Mouse (Mus musculus): ENCODE data around the gene Tmem165. TPM values are rescaled to one million over a fixed set of nuclear protein-coding genes. Genes with fewer than 3 reads are reported as not detected.

The Tmem165 gene
- total and polyA plus RNA-seq, 2 experiments from 2014 or later = 48.9 to 81.9 TPM

- Histone ChIP-seq H3K27me3 (ENCODE audit: control insufficient read depth, insufficient read depth, low read length) (no peaks in the 10 kb centered on the region), H3K9me3 (replicated peaks; ENCODE audit: control insufficient read depth, low read length) (no peaks in the 10 kb centered on the region), H3K4me2 (ENCODE audit: low read depth, low read length) (peak overlapping the region; percentile 81), H3K4me3 (ENCODE audit: low read depth, low read length) (peak overlapping the region; percentile 72; the same call in 1 of the 2 replicates), H3K36me3 (replicated peaks; ENCODE audit: control insufficient read depth, insufficient read depth, low read length) (no peaks in the 10 kb centered on the region), H3K4me1 (ENCODE audit: control insufficient read depth, insufficient read depth) (peaks cover 21% of the 10 kb centered on the region), H3K9ac (replicated peaks; ENCODE audit: low read depth, low read length) (no peak overlapping the region), H3K27ac (ENCODE audit: low read depth) (peak overlapping the region; percentile 97)
- no peak for DNase-seq (ENCODE audit: low spot score)
- TF ChIP-seq EP300 (IDR thresholded peaks at IDR 0.05; ENCODE audit: low read depth) (no peak), CTCF (IDR thresholded peaks at IDR 0.05; ENCODE audit: low read depth) (no peak)
- WGBS = 24% methylated on average over 7 of the region's 7 CpGs
- no peak for ATAC-seq (ENCODE audit: insufficient read depth, low read depth)
Measured at GRCm38 (mm10) chr5:76139171-76139671, 44.5 kb upstream of the Tmem165 start.

- 1% methylated on average over 57 of the region's 69 CpGs for WGBS
- DNase-seq (ENCODE audit: low spot score) (peak; percentile 95), ATAC-seq (ENCODE audit: insufficient read depth, low read depth) (peak; percentile 97)
- Histone ChIP-seq H3K4me3 (ENCODE audit: low read depth, low read length) (peak within 1 kb of the TSS; percentile 72), H3K9ac (replicated peaks; ENCODE audit: low read depth, low read length) (peak within 1 kb of the TSS; percentile 78), H3K4me1 (ENCODE audit: control insufficient read depth, insufficient read depth) (peaks cover 21% of the 10 kb centered on the region), H3K9me3 (replicated peaks; ENCODE audit: control insufficient read depth, low read length) (no peaks in the 10 kb centered on the region), H3K27ac (ENCODE audit: low read depth) (peak within 1 kb of the TSS; percentile 97), H3K4me2 (ENCODE audit: low read depth, low read length) (peak within 1 kb of the TSS; percentile 81), H3K27me3 (ENCODE audit: control insufficient read depth, insufficient read depth, low read length) (no peaks in the 10 kb centered on the region), H3K36me3 (replicated peaks; ENCODE audit: control insufficient read depth, insufficient read depth, low read length) (no peaks in the 10 kb centered on the region)
- TF ChIP-seq CTCF (IDR thresholded peaks at IDR 0.05; ENCODE audit: low read depth) (peak; percentile 85), EP300 (IDR thresholded peaks at IDR 0.05; ENCODE audit: low read depth) (peak; percentile 98)
Measured at GRCm38 (mm10) chr5:76139808-76140729, 43.6 kb upstream of the Tmem165 start, which contains the start of gene Srd5a3. TSS of gene Srd5a3 (plus strand) at chr5:76140271.

GRCm38 (mm10) chr5:76140730-76141066, 43.0 kb upstream of the Tmem165 start:
- no peaks in the 10 kb centered on the region for H3K9me3 ChIP-seq (replicated peaks; ENCODE audit: control insufficient read depth, low read length)
- TF ChIP-seq CTCF (IDR thresholded peaks at IDR 0.05; ENCODE audit: low read depth) (no peak), EP300 (IDR thresholded peaks at IDR 0.05; ENCODE audit: low read depth) (no peak)
- 11% methylated on average over 9 of the region's 9 CpGs for WGBS
- H3K36me3 ChIP-seq (replicated peaks; ENCODE audit: control insufficient read depth, insufficient read depth, low read length) = no peaks in the 10 kb centered on the region
- no peak for DNase-seq (ENCODE audit: low spot score)
- H3K27me3 ChIP-seq (ENCODE audit: control insufficient read depth, insufficient read depth, low read length) = no peaks in the 10 kb centered on the region
- H3K4me2 ChIP-seq (ENCODE audit: low read depth, low read length) = peak overlapping the region; percentile 81
- peak overlapping the region; percentile 72 for H3K4me3 ChIP-seq (ENCODE audit: low read depth, low read length)
- peak overlapping the region; percentile 78 for H3K9ac ChIP-seq (replicated peaks; ENCODE audit: low read depth, low read length)
- peak overlapping the region; percentile 97 for H3K27ac ChIP-seq (ENCODE audit: low read depth)
- peaks cover 21% of the 10 kb centered on the region for H3K4me1 ChIP-seq (ENCODE audit: control insufficient read depth, insufficient read depth)
- ATAC-seq (ENCODE audit: insufficient read depth, low read depth) = peak; percentile 11; the same call in 1 of the 2 replicates

GRCm38 (mm10) chr5:76143356-76143755, 40.3 kb upstream of the Tmem165 start:
- Histone ChIP-seq H3K9ac (replicated peaks; ENCODE audit: low read depth, low read length) (no peak overlapping the region), H3K27ac (ENCODE audit: low read depth) (no peak overlapping the region), H3K36me3 (replicated peaks; ENCODE audit: control insufficient read depth, insufficient read depth, low read length) (no peaks in the 10 kb centered on the region), H3K4me3 (ENCODE audit: low read depth, low read length) (no peak overlapping the region), H3K9me3 (replicated peaks; ENCODE audit: control insufficient read depth, low read length) (no peaks in the 10 kb centered on the region), H3K27me3 (ENCODE audit: control insufficient read depth, insufficient read depth, low read length) (no peaks in the 10 kb centered on the region), H3K4me1 (ENCODE audit: control insufficient read depth, insufficient read depth) (peaks cover 18% of the 10 kb centered on the region), H3K4me2 (ENCODE audit: low read depth, low read length) (no peak overlapping the region)
- DNase-seq (ENCODE audit: low spot score) (no peak), ATAC-seq (ENCODE audit: insufficient read depth, low read depth) (no peak)
- WGBS = 86% methylated on average over 4 of the region's 4 CpGs
- no peak for TF ChIP-seq EP300 (IDR thresholded peaks at IDR 0.05; ENCODE audit: low read depth)
- TF ChIP-seq CTCF (IDR thresholded peaks at IDR 0.05; ENCODE audit: low read depth) = no peak

- peaks cover 24% of the 10 kb centered on the region for H3K36me3 ChIP-seq (replicated peaks; ENCODE audit: control insufficient read depth, insufficient read depth, low read length)
- H3K4me1 ChIP-seq (ENCODE audit: control insufficient read depth, insufficient read depth) = peaks cover under 1% of the 10 kb centered on the region; the same call in 1 of the 2 replicates
- no peaks in the 10 kb centered on the region for H3K27me3 ChIP-seq (ENCODE audit: control insufficient read depth, insufficient read depth, low read length)
- no peak for TF ChIP-seq EP300 (IDR thresholded peaks at IDR 0.05; ENCODE audit: low read depth)
- no peak for TF ChIP-seq CTCF (IDR thresholded peaks at IDR 0.05; ENCODE audit: low read depth)
- no peak overlapping the region for H3K27ac ChIP-seq (ENCODE audit: low read depth)
- no peaks in the 10 kb centered on the region for H3K9me3 ChIP-seq (replicated peaks; ENCODE audit: control insufficient read depth, low read length)
- H3K9ac ChIP-seq (replicated peaks; ENCODE audit: low read depth, low read length) = no peak overlapping the region
- ATAC-seq (ENCODE audit: insufficient read depth, low read depth) = no peak
- no peak overlapping the region for H3K4me2 ChIP-seq (ENCODE audit: low read depth, low read length)
- no peak overlapping the region for H3K4me3 ChIP-seq (ENCODE audit: low read depth, low read length)
- WGBS = 100% methylated on average over 1 of the region's 1 CpGs
- DNase-seq (ENCODE audit: low spot score) = no peak
Measured at GRCm38 (mm10) chr5:76146401-76146800, 37.3 kb upstream of the Tmem165 start.
